Mouse (Mus musculus) frontal cortex, postnatal 36 days (tissue): ENCODE data around the gene Cdrt4.

ENCODE experiments used
- DNase-seq, 2 experiments: peaks; one replicate each; pipeline ENCODE4 v3.0.0; 2022; ENCODE audit warnings: low spot score in 2 of 2

Gene Cdrt4

DNA sequence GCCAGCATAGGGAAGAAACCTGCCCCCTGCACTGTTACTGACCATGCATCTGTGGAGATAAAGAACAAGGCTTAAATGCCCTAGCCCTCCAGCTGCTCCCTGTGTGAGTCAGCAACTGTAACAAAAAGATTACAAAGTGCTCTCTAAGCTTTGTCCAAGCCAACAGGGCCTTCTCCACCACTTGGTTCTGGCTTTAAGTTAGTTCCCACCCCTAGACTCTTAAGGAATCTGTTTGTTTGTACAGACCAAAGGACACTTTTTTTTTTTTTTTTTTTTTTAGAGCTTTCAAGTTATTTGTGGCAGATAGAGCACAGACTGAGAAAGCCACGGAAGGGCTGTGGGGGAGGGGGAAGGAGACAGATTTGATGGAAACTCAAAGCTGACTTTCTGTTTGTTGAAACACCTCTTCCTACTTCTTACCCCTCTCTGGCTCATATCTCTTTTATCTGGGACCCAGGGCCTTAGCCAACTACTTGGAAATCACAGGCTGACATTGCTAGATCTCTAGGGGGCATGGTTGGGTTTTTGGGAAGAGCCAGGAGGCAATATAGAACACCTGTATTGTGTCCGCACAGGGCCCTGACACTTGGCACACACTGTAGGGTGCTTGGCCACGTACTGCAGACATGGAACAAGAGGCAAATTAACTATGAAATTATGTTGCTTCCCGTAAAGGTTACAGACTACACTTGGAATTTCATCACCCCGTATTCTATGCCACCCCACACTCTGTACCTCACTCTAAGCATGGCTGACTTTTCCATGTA, 44.9 kb downstream of the Cdrt4 start:
- no peak for DNase-seq

DNA sequence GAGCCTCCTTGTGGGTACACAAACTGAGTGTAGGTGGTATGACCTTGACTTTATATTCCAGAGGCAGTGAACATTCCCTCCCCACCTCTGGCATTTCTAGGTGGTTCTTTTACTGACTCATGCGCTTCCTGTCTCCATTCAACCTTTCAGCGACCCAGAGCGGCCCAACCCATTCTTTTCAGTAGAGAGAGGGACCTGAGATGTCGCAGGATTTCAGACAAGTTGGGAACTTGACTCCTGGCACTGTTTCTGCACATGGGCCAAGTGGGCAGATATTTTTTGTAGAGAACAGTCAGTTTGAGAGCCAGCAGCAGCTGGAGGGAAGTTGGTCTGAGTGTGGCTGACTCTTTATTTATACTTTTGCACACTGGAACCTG, 45.5 kb downstream of the Cdrt4 start:
- no peak for DNase-seq

DNA sequence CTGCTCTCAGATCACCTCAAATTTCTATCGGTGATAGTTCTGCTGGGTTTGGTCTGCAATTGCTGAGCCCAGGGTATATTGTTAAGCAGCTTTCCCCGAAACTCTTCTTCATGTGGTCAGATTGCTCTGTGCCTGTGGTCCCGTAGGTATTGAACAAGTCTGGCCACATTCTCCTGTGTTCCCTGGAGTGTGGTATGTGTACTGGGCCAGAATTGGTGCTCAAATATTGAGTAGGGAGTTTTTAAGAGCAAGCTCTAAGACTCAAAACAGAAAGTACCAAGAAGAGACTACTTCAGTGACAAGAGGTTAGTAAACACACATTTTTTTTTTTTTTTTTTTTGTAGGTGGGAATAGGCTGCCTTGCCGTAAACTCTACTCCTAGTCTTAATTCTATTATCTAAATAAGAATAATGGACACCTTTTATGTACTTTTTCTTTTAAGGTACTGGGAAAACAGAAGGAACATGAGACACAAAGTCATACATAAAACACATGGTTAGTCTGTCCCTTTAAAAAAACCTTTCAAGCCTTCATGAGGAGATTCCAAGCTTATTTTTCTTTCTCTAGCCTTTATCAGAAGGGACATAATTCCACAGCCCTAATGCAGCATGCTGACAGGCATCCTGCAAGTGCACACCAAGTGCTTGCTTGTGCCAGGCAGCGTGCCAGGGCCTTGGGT, 46.2 kb downstream of the Cdrt4 start:
- no peak for DNase-seq

DNA sequence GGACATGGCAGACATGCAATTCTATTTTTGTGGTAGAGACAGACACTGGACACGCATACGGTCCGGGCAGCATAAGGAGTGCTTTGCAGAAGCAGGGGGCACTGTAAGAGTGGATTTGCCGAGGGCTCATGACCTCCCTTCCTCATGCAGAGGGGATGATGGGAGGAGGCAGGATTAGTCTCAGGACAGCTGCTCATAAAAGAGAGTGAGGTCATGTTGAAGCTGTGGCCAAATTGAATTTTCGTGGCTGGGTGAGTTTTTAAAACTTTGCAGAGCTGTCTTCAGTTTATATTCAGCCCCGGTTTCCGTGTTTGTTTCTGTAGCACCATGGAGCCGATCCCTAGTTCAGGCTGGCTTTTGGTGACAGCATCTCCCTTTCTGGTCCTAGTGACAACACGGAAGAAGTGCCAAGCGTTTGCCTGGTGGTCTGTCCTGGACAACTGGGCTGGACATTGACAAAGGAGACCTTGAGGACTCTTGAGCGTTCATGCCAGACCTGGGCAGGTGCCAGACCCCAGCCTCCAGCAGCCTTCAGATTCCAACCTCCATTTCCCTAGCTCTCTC, 46.8 kb downstream of the Cdrt4 start:
- DNase-seq, result peak in 1 of 2 experiments; percentile 6

DNA sequence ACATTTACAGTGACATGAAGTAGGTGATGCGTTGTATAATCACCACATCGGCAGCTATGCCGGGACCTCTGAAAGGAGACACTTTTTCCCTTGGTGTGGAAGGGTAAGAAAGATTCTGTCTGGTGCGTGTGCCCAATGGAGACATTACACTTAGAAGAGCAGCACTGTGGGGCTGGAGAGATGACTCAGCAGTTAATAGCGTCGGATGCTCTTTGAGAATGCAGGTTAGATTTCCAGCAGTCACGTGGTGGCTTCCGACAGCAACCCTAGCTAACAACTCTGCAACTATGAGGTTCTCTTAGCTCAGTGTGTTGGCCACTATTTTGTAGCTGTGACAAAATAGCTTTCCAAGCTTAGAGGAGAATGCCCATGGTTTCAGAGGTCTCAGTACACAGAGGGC, 49.1 kb downstream of the Cdrt4 start:
- DNase-seq, result no peak

DNA sequence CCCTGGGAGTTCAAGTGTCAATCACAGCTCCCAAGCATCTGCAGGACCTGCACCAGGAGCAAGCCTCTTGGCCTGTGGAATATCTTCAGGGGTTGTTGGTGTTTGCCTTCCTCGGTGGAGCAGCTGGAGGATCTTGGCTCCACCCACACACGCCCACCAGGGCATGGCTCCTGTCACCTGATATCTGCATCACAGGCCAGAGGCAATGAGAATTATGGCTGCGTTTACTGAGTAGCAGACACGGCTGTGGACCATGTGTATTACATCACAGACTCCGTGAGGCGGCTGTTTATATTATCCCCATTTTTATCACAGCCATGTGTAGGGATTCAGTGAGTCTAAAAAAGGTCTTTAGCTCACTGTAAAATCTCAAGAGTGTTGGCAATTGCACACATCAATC, 53.6 kb downstream of the Cdrt4 start:
- DNase-seq, result no peak

DNA sequence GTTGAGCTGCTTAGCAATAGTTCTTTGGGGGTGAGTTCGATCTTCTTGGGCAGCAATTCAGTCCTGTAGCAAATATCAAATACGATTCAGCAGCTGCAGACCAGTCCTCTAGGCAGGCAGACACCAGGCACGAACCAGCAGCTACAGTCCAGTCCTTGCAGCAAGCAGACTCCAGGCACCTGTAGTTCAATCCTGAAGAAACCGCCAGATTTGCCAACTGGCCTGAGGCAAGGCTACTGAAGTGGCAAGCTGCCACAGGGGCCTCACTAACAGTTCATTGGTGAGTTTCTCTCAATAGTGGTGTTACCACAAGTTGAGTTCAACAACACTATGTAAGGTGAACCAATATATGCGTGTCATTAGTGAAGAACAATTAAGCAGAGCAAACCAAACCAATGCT, 56.4 kb downstream of the Cdrt4 start:
- DNase-seq, result no peak

DNA sequence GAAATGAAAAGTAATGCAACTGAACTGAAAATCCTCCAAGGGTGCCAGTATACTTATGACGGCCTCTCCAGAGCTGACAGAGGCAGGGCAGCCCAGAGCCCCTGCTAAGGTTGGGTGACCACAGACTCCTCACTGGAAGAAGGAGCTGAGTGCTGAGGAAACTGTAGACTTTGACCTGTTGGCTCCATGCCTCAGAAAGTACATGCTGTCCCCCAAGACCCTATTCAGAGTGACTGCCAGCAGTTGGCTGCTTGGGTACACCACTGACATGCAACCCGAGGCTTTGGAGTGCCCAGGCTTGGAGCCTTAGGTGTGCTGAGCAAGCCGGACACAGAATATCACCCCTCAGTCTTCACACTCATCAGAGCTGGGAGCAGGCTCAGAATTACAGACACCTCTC, 57.0 kb downstream of the Cdrt4 start:
- DNase-seq, result no peak

DNA sequence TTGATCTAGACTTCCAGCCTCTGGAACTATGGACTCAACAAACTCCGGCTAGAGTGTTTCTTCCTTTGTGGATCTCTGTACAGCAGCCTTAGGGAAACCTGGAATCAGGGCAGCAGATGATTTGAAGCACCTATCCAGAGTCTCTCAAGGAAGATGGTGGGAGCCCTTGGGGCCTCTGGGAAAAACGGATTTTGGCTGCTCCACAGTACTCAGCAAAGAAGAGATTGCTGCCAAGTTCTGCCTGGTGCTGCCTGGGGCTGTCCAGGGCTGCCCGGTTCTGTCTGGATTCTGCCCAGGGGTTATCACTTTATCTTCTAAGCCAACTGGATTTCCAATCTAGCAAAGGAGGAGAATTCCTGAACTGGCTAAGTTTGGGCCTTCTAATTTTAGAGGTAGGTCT, 58.8 kb downstream of the Cdrt4 start:
- no peak for DNase-seq

DNA sequence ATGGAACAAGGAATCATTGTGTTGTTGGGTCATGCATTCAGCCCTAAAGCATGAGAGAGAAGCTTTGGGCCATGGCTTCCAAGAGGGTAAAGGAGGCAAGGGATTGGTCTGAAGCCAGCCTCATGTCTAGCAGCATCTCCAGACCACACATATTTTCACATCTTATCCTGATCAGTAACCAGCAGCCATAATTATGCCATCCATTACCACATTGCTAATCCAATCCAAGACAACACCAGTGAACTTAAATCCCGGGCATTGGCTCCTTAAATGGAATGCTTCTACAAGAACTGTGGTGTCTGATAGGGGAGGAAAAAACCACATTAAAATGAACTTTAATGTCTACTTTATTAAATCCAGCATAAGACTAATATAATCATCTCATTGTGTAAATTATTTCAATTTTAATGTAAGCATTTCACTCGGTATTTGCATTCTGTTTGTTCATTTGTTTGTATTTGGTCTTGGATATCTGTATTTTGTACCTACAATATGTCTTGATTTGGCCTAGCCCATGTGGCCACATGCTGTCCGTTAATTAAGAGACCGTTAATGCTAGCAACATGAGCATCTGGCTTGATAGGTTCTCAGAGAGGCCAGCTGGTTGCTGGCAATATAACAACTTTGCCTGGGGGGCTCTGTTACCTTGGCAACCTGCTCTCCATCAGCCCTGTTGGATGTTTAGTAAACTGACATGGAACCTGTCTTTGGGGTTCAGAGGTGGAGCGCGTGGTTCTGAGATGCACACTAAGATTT, 66.5 kb downstream of the Cdrt4 start:
- no peak for DNase-seq

DNA sequence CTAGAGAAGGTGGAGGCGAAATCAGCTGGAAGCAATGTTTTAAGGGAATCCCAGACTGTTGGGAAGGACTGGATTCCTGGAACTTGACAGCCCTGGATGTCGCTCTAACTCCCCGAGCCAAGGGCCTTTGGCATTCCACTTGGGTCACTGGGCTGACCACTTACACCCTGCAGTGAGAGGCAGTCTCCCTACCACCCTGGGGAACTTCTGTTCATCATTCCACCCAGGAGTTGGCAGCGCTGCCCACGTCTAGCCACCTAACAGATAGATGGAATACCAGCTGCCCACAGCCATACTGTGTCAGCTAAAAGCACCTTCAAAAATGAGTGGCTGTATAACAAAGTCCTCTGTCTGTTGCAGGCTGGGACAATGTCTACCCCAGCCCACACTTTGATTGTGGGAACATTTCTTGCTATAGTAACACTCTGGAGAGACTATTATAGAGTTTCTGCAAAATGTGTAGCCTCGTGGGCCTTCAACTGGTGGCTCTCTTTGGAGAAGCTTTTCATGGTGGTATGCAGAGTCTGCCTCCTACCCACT, 67.2 kb downstream of the Cdrt4 start:
- peak in 1 of 2 experiments; percentile 8 for DNase-seq

DNA sequence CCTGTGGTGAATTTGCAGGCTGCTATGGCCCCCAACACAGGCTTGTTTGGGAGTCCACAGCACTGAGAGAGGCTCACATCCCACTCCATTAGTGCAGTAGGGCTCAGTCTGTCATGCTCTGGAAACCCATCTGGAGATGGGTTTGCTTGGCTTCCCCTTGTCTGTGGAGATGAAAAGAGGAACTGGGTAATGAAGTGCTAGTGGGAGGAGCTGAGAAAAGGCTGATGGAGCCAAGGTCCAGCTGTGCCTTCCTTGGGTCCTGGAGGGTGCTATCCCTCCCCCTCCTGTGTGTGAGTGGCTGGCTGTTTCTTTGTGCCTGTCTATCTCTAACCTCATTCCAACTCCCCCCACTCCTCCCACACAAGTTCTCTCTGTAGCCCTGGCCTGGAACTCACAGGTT, 69.6 kb downstream of the Cdrt4 start:
- no peak for DNase-seq

DNA sequence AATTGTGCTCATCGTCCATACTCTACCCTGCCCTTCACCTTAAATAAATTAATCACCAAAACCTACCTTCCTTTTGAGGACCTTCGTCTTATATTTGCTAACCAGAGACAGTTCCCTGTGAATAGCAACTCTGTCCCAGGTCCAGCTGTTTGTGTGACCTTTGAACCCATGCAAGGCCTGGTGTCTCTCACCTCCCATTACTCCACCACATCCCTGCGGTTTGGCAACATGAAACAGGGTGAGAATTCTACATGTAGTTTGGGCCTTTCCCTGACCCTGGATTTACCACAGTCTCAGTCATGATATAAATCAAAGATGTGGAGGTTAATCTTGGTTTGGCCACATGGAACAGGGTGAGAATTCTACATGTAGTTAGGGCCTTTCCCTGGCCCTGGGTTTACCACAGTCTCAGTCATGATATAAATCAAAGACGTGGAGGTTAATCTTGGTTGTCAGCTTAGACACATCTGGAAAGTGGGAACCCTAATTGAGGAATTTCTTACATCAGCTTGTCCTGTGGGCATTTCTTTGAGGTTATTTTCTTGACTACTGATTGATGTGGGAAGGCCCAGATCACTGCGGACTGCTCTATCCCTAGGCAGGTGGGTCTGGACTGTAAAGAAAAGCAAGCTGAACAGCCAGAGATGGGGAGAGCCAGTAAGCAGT, 70.3 kb downstream of the Cdrt4 start:
- no peak for DNase-seq

DNA sequence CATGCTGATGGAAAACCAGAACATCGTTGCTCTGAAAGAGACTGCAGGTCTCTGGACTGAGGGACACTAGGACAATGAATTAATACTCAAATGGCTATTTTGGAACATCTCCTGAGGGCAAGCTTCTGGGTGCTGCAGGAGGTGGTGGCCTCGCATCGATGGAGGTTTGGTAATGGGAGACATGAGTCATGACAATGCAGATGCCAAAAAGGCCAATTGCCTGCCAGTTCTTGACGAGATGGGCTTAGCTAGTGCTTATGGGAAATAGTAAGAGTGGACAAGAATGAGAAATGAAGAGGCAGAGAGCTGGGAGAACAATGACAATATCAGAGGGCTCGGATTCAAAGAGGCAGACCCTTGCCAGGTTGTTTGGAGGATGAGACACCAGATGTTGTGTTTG, 72.5 kb downstream of the Cdrt4 start:
- DNase-seq, result no peak

DNA sequence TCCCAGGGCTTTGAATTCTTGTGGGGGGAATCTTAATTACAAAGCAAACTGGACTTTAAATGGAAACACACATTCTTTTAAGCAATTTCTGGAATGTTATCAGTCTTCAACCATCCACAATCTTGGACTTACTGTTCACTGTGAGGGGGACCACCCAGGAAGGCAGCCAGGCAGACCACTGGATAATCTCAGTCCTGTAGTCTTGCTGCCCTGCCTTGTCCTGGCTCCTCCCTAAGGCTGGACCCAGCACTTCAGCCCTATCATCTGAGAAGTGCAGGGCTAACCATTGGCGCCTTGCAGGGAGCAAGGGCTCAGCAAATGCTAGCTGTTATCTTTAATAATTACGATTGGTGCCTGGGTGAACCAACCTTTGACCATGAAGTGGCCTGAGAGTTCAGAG, 73.1 kb downstream of the Cdrt4 start:
- no peak for DNase-seq

DNA sequence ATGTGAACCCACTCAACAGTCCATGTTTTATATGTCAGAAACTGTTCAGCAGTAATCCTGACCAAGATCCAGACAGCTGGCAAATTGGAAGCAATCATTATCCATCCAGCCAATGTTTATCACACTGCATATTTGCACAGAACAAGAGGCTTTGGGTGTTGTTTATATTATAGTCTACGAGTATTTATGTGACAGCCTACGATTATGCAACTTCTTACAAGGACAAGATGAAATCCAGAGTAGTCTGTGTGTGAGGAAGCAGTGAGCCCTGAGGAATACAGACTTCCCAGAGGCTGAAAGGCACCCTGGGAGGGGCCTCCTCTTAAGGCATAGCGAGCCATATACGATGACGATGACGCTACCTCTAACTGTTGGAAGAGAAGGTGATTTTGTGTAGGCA, 74.5 kb downstream of the Cdrt4 start:
- peak in 1 of 2 experiments; percentile 9 for DNase-seq

DNA sequence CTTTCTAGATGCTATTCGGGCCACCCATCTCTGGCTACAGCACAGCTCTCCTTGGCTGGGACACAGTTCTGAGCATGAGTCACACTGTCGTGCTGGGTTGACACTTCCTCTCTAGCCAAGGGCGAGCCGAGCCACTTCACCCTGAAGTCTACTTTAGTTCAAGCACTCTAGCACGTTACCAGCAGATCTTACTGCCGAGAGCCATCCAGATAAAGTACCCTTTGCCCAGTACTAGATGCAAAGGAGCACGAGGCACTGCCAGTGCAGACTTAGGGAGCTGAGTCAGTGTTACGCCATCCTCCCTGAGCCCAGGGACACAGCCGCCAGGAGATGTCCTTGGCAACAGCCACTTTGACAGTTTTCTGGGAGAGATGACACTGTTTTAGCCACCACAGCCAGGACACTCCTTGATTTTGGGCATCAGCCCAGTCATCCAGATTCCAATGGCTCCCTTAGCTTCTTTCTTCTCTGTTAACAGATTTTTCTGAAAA, 75.7 kb downstream of the Cdrt4 start:
- peak; percentile 43 to 52 for DNase-seq

DNA sequence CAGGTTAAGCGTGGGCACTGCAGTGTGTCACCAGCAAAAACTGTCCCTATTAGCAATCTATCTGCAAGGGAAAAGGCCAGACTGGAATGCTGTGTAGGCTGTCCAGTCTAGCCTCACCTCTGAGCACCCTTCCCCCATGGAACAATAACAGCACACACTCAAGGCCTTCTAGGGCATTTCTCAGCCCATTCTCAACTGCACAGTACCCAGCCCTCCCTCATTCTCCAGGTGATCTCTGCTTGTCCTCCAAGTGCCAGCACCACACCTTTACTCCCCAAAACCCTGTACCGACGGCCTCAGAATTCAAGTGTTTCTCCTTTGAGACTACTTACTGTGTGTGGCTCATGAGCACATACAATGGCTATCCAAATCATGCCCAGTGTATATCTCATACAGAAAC, 77.1 kb downstream of the Cdrt4 start:
- DNase-seq, result no peak

DNA sequence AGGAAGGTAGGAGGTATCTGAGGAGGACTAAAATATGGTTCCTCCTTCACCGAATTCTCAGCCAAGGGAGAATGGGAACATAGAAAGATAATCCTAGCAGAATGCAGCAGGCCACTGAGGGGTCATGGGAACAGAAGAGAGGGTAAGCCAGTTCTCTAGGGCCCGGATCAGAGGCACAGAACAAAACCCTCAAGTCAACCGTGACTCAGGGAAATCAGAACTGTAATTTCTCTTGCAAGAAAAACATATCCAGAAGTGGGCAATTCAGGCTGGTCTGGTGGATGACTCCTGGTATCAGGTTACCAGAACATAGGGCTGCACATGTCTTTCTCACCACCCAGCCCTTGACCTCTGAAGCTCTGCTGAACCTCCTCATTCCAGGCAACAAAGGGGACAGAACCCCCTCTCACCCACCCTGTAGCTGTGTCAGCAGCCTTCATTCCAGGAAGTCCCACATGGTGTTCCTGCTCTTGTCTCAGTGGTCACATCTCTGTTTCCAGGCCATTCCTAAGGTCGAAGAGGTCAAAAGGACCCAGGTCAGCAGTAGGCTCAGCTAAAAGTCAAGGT, 78.2 kb downstream of the Cdrt4 start:
- no peak for DNase-seq

DNA sequence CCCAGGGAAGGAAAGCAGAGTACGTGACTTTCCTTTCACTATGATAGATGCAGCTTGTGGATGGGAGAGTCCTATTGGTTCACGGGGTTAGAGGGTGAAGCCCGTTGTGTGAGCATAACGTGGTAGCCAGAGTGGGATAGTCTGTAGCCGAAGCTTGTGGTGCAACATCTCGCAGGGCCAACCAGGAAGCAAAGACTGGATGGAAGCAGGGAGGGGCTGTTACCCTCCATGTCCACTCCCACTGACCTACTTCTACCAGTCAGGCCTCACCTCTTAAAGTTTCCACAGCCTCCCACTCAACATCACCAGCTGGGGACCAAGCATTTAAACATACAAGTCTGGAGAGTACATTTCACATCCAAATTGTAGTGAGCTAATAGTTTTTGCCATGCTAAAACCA, 78.7 kb downstream of the Cdrt4 start:
- DNase-seq, result no peak
